Mouse (Mus musculus): ENCODE measurements around the gene Cebpb. TPM values are rescaled to one million over a fixed set of nuclear protein-coding genes. Genes with fewer than 3 reads are reported as not detected.

Cebpb gene
- polyA plus RNA-seq (2017; shearing (Covaris generic)): 0.43 TPM

DNA sequence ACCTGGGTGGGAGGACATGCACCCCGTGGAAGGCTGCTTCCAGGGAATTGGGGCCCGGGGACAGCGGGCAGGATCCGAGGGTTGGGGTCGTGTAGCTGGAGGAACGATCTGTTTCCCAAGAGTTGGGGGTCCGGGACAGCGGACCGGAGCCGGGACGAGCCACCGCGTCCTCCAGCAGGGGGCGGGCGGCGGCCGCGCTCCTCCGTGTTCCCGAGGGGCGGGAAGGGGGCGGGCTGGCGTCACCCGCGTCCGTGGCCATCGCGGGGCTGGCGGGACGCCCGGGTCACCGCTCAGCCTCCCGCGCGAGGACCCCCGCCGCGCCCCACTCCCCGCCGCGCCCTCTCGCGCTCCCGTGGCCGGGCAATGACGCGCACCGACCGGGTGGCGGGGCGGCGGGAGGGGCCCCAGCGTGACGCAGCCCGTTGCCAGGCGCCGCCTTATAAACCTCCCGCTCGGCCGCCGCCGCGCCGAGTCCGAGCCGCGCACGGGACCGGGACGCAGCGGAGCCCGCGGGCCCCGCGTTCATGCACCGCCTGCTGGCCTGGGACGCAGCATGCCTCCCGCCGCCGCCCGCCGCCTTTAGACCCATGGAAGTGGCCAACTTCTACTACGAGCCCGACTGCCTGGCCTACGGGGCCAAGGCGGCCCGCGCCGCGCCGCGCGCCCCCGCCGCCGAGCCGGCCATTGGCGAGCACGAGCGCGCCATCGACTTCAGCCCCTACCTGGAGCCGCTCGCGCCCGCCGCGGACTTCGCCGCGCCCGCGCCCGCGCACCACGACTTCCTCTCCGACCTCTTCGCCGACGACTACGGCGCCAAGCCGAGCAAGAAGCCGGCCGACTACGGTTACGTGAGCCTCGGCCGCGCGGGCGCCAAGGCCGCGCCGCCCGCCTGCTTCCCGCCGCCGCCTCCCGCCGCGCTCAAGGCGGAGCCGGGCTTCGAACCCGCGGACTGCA lies at the start of gene Cebpb:
TSS of gene Cebpb (plus strand) at position 418 of the 954 bp plus-strand sequence.

DNA sequence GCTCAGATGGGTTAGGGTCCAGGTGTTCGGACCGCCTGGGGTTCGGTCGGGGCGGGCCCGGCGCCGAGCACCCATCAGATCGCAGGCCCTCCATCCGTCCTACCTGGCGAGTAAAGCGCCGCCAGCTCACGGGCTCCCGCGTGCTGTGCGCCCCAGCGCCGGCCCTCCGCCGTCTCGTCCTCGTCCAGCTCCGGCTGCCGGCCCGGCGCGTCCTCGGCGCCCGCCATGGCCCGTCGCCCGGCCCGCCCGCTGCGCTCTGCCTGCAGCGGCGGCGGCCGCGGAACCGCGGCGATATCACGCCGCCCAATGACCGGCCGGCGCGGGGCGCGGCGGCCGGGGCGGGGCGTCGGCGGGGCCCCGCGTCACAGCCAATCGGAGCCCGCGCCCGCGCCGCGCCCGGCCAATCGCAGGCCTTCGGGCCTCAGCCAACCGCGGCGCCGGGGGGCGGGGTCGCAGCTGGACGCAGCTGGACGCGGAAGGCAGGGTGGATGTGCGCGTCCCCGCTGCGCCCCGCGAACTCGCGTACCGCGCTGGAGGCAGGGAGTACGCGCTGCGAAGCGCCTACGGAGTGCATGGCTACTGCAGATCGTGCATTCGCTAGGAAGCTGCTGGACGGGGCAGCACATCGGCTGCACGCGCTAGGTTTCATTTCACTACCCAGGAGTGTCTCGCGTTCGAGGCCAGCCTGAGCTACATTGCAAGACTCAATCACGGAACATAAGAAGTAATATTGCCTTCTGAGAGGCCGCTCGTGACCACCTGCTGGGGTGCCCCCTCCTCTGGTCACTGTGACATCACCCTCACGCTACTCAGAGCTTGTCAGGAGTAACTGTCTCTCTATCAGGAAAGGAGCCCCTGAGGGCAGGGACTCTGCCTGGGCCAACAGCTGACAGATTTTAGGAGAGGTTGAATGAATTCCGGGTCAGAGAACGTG lies 27.2 kb upstream of the Cebpb start, which contains the start of gene Gm20431:
TSS of gene Gm20431 (minus strand) at position 227 of the 934 bp plus-strand sequence.

DNA sequence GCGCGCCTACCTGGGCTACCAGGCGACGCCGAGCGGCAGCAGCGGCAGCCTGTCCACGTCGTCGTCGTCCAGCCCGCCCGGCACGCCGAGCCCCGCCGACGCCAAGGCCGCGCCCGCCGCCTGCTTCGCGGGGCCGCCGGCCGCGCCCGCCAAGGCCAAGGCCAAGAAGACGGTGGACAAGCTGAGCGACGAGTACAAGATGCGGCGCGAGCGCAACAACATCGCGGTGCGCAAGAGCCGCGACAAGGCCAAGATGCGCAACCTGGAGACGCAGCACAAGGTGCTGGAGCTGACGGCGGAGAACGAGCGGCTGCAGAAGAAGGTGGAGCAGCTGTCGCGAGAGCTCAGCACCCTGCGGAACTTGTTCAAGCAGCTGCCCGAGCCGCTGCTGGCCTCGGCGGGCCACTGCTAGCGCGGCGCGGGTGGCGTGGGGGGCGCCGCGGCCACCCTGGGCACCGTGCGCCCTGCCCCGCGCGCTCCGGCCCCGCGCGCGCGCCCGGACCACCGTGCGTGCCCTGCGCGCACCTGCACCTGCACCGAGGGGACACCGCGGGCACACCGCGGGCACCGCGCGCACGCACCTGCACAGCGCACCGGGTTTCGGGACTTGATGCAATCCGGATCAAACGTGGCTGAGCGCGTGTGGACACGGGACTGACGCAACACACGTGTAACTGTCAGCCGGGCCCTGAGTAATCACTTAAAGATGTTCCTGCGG lies 945 bp downstream of the Cebpb start, which contains the start of gene Tmem189:
TSS of gene Tmem189 (minus strand) at position 322 of the 718 bp plus-strand sequence.

Other genes with a start within 250 kb of the Cebpb start
- gene Rnf114, start 196.3 kb upstream of the Cebpb start, polyA plus RNA-seq (2017; shearing (Covaris generic)): 305 TPM
- gene Spata2, start 196.0 kb upstream of the Cebpb start, polyA plus RNA-seq (2017; shearing (Covaris generic)): 38.2 TPM
- not detected for gene Snai1, start 150.7 kb upstream of the Cebpb start, polyA plus RNA-seq (2017; shearing (Covaris generic))
- 369 TPM for gene Ube2v1, start 56.8 kb upstream of the Cebpb start, polyA plus RNA-seq (2017; shearing (Covaris generic))
- gene Gm20431, start 27.4 kb upstream of the Cebpb start, polyA plus RNA-seq (2017; shearing (Covaris generic)): not detected
- 10.0 TPM for gene Tmem189, start 907 bp downstream of the Cebpb start, polyA plus RNA-seq (2017; shearing (Covaris generic))
- 171 TPM for gene Ptpn1, start 243.1 kb downstream of the Cebpb start, polyA plus RNA-seq (2017; shearing (Covaris generic))

All from activated CD4-positive, CD25-positive, alpha-beta regulatory T cell, adult 9 weeks (primary cell).